Mouse (Mus musculus): ENCODE results near the gene Cep55. TPM values are rescaled to one million over a fixed set of nuclear protein-coding genes. Genes with fewer than 3 reads are reported as not detected.
A peak's percentile ranks its signal among the peaks of the same experiment; 100 is the strongest.

Cep55 gene
- 60.8 and 67.1 TPM in 2 replicates for polyA plus RNA-seq (2014; fragmentation: Nextera tagmentation; extraction: Ambion mirVana)

DNA sequence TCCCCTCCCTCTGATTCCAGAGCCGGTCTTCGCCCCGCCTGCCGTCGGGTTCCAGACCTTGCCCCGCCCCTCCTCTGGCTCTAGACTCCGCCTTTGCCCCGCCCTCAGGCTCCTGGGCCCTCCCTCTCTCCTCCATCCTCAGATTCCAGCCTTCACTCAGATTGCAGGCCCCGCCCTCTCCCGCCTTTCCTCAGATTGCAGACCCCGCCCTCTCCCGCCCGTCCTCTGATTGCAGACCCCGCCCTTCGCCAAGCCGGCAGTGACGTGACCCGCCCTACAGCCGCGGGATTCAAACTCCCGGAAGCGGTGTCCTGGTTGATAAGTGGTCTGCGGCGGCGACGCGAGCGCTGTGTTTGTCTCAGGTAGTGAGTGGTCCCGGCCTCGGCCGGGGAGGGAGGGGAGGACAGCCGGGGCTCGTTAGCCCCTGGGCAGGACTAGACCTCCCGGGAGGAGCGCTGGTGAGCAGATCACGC lies at the start of gene Cep55:
TSS of gene Cep55 (plus strand) at position 292 of the 473 bp plus-strand sequence.
- under 1% methylated on average over 35 of the region's 36 CpGs for WGBS
- peak within 1 kb of the TSS; percentile 68 for H3K4me2 ChIP-seq

GRCm38 (mm10) chr19:38011379-38011778 lies 43.4 kb upstream of the Cep55 start:
- Histone ChIP-seq H3K36me3 (ENCODE audit: control insufficient read depth, insufficient read depth, low read length) (no peaks in the 10 kb centered on the region), H3K4me3 (ENCODE audit: low read depth, low read length) (no peak overlapping the region), H3K27me3 (ENCODE audit: control insufficient read depth, insufficient read depth, low read length) (no peaks in the 10 kb centered on the region), H3K9me3 (ENCODE audit: control insufficient read depth, low read length) (no peaks in the 10 kb centered on the region), H3K9ac (ENCODE audit: low read length) (no peak overlapping the region), H3K4me1 (ENCODE audit: control insufficient read depth, insufficient read depth, low read length) (no peaks in the 10 kb centered on the region), H3K27ac (ENCODE audit: low read depth, low read length) (no peak overlapping the region), H3K4me2 (no peak overlapping the region)
- no peak for ATAC-seq (ENCODE audit: low FRiP score)
- 86% methylated on average over 1 of the region's 1 CpGs for WGBS
- DNase-seq (ENCODE audit: low spot score, missing footprints): no peak

More for the DNA sequence above, at the start of gene Cep55:
- Histone ChIP-seq H3K9me3 (ENCODE audit: control insufficient read depth, low read length) (no peaks in the 10 kb centered on the region), H3K9ac (ENCODE audit: low read length) (peak within 1 kb of the TSS; percentile 71), H3K27ac (ENCODE audit: low read depth, low read length) (0 out of 2 replicates have a peak within 1 kb of the TSS, but pooled peaks have one; percentile 22), H3K27me3 (ENCODE audit: control insufficient read depth, insufficient read depth, low read length) (no peaks in the 10 kb centered on the region), H3K36me3 (ENCODE audit: control insufficient read depth, insufficient read depth, low read length) (peaks cover 3% of the 10 kb centered on the region; the same call in 1 of the 2 replicates), H3K4me3 (ENCODE audit: low read depth, low read length) (peak within 1 kb of the TSS; percentile 75), H3K4me1 (ENCODE audit: control insufficient read depth, insufficient read depth, low read length) (peaks cover 7% of the 10 kb centered on the region; the same call in 1 of the 2 replicates)
- DNase-seq (ENCODE audit: low spot score, missing footprints) (peak; percentile 100), ATAC-seq (ENCODE audit: low FRiP score) (peak; percentile 96)

DNA sequence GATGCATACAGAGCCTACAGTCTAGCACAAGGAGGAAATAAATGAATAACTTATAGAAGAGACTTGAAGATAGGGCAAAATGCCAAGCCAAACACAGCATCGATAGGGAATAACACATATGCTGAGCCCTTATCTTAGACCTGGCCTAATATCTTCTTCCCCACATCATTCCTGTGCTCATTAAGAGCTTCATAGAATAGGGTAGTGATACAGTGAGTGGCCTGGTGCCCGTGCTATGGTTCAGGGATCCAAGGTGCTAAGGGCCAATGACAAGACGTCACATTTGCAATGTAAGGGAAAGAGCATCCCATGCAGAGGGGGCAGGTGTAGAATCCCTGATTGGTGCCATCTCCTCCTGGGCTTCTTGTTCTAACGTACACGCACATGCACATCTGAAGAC lies 40.4 kb upstream of the Cep55 start:
- Histone ChIP-seq H3K27me3 (ENCODE audit: control insufficient read depth, insufficient read depth, low read length) (no peaks in the 10 kb centered on the region), H3K9me3 (ENCODE audit: control insufficient read depth, low read length) (no peaks in the 10 kb centered on the region), H3K9ac (ENCODE audit: low read length) (no peak overlapping the region), H3K36me3 (ENCODE audit: control insufficient read depth, insufficient read depth, low read length) (no peaks in the 10 kb centered on the region), H3K4me2 (no peak overlapping the region), H3K27ac (ENCODE audit: low read depth, low read length) (no peak overlapping the region), H3K4me3 (ENCODE audit: low read depth, low read length) (no peak overlapping the region), H3K4me1 (ENCODE audit: control insufficient read depth, insufficient read depth, low read length) (no peaks in the 10 kb centered on the region)
- ATAC-seq (ENCODE audit: low FRiP score) (no peak), DNase-seq (ENCODE audit: low spot score, missing footprints) (no peak)
- 90% methylated on average over 5 of the region's 5 CpGs for WGBS

DNA sequence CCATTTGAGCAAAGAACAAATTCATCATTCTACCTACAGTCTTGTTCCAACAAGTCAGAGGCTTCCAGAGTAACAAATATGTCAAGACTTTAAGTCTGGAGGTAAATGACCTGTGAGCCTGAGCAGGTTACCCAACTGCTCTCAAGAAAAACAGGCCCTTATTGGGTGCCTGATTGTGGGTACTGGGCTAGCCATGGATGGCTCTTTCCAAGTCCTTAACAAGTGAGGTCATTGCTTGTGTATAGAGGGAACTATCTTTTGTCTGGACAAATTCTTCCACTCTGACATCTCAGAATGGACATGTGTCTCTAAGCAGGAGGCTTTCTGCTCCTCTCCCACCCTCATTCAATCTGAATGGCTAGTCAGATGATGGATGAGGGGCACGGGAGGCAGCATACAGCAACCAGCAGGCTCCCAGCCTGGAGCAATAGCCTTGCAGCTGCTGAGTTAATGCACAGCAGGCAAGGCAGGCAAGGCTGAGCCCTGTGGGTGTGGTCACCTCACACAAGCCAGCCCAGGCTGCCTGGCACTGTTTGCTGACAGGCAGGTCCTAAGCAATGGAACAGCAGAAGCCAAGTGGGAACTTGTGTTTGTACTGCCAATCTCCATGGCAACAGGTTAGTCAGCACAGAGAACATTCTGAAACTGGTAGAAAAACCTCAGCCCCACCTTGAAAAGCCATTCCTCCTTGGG lies 39.5 kb upstream of the Cep55 start:
- WGBS: 9% methylated on average over 1 of the region's 1 CpGs
- Histone ChIP-seq H3K27ac (ENCODE audit: low read depth, low read length) (no peak overlapping the region), H3K4me3 (ENCODE audit: low read depth, low read length) (no peak overlapping the region)

DNA sequence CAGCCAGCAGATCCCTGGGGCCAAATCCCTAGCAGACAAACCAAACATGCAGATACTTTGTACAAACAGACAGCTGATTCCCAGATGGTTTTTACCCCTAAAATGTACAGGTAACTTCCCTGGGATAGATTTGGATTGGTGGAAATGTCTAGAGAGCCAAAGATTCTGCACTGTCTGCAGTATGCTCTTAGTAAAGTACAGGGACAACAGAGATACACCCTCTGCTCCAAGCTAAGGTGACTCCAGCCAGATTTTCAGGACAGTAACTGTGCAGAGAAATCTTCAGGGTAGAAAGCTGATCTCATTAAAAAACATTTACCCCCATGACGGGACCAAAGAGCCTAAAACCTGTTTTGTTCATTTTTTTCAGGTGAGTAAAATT lies 38.9 kb upstream of the Cep55 start:
- no peaks in the 10 kb centered on the region for H3K9me3 ChIP-seq (ENCODE audit: control insufficient read depth, low read length)
- H3K4me2 ChIP-seq: no peak overlapping the region
- H3K27me3 ChIP-seq (ENCODE audit: control insufficient read depth, insufficient read depth, low read length): no peaks in the 10 kb centered on the region
- no peak overlapping the region for H3K4me3 ChIP-seq (ENCODE audit: low read depth, low read length)
- no peak for DNase-seq (ENCODE audit: low spot score, missing footprints)
- no peaks in the 10 kb centered on the region for H3K4me1 ChIP-seq (ENCODE audit: control insufficient read depth, insufficient read depth, low read length)
- no peaks in the 10 kb centered on the region for H3K36me3 ChIP-seq (ENCODE audit: control insufficient read depth, insufficient read depth, low read length)
- no peak overlapping the region for H3K27ac ChIP-seq (ENCODE audit: low read depth, low read length)
- ATAC-seq (ENCODE audit: low FRiP score): no peak
- no peak overlapping the region for H3K9ac ChIP-seq (ENCODE audit: low read length)
- WGBS: 74% methylated on average over 1 of the region's 1 CpGs

More for the DNA sequence above, 39.5 kb upstream of the Cep55 start:
- H3K27me3 ChIP-seq (ENCODE audit: control insufficient read depth, insufficient read depth, low read length): no peaks in the 10 kb centered on the region
- no peaks in the 10 kb centered on the region for H3K9me3 ChIP-seq (ENCODE audit: control insufficient read depth, low read length)
- H3K4me1 ChIP-seq (ENCODE audit: control insufficient read depth, insufficient read depth, low read length): no peaks in the 10 kb centered on the region
- no peak overlapping the region for H3K4me2 ChIP-seq
- no peaks in the 10 kb centered on the region for H3K36me3 ChIP-seq (ENCODE audit: control insufficient read depth, insufficient read depth, low read length)
- no peak overlapping the region for H3K9ac ChIP-seq (ENCODE audit: low read length)
- DNase-seq (ENCODE audit: low spot score, missing footprints) (peak; percentile 86), ATAC-seq (ENCODE audit: low FRiP score) (peak; percentile 68)

GRCm38 (mm10) chr19:38022710-38023109 lies 32.1 kb upstream of the Cep55 start:
- no peak for DNase-seq (ENCODE audit: low spot score, missing footprints)
- no peaks in the 10 kb centered on the region for H3K9me3 ChIP-seq (ENCODE audit: control insufficient read depth, low read length)
- H3K4me2 ChIP-seq: no peak overlapping the region
- no peak for ATAC-seq (ENCODE audit: low FRiP score)
- no peak overlapping the region for H3K4me3 ChIP-seq (ENCODE audit: low read depth, low read length)
- H3K27me3 ChIP-seq (ENCODE audit: control insufficient read depth, insufficient read depth, low read length): no peaks in the 10 kb centered on the region
- no peak overlapping the region for H3K9ac ChIP-seq (ENCODE audit: low read length)
- H3K36me3 ChIP-seq (ENCODE audit: control insufficient read depth, insufficient read depth, low read length): no peaks in the 10 kb centered on the region
- no peaks in the 10 kb centered on the region for H3K4me1 ChIP-seq (ENCODE audit: control insufficient read depth, insufficient read depth, low read length)
- 71% methylated on average over 4 of the region's 4 CpGs for WGBS
- H3K27ac ChIP-seq (ENCODE audit: low read depth, low read length): no peak overlapping the region

DNA sequence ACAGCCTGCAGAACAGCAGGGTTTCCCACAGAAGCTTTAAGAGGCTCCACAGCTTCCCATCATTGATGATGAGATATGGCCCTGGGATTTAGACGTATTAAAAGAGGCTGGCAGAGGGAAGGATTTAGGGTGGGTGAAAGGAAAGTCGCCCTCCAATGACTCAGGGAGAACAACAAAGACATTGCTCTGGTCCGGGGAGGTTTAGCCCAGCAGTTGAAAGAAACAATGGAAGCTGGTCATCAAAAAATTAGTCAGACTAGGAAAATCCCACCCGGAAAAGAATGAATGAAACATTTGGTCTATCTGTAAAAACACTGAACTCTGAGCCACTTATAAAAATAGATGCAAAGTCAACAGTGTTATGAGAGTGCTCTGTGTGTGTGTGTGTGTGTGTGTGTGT lies 31.2 kb upstream of the Cep55 start:
- no peak overlapping the region for H3K9ac ChIP-seq (ENCODE audit: low read length)
- WGBS: 23% methylated on average over 4 of the region's 4 CpGs
- DNase-seq (ENCODE audit: low spot score, missing footprints) (no peak), ATAC-seq (ENCODE audit: low FRiP score) (no peak)
- H3K4me2 ChIP-seq: no peak overlapping the region
- H3K4me3 ChIP-seq (ENCODE audit: low read depth, low read length): no peak overlapping the region
- H3K27ac ChIP-seq (ENCODE audit: low read depth, low read length): no peak overlapping the region
- no peaks in the 10 kb centered on the region for H3K9me3 ChIP-seq (ENCODE audit: control insufficient read depth, low read length)
- no peaks in the 10 kb centered on the region for H3K27me3 ChIP-seq (ENCODE audit: control insufficient read depth, insufficient read depth, low read length)
- no peaks in the 10 kb centered on the region for H3K36me3 ChIP-seq (ENCODE audit: control insufficient read depth, insufficient read depth, low read length)
- H3K4me1 ChIP-seq (ENCODE audit: control insufficient read depth, insufficient read depth, low read length): no peaks in the 10 kb centered on the region

DNA sequence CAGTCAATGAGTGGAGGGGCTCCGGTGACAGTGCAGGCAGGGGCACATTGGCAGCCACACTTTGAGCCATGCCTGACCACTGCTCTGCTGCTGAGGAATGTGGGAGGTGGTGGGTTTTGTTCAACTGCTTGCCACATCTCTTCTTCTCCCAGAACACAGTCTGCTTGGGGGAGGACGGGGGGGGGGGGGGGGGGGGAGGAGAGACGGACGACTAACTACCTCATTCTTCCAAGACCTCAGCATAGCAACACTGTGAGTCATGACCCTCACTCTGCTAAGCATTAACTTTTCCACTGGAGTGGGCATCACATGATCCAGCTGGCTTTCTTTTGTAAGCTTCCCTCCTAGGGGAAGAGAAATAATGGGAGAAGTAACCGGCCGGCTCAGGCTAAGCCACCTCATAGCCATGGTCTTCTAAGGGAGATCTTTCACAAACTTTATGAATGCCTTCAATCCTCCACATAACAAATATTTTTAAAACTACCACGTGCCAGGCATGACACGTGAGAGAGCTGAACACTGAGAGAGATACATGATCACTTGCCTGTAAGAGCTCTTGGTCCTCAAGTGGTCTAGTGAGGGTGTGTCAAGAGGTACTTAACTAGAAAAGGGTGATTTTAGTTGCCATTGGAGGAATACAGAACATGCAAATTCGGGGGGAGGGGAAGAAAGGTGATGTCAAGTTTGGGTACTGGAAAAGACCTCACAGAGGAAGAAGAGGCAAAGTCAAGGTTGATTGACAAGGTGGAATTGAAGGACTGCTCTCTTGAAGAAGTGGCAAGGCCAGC lies 29.4 kb upstream of the Cep55 start:
- Histone ChIP-seq H3K9me3 (ENCODE audit: control insufficient read depth, low read length) (no peaks in the 10 kb centered on the region), H3K36me3 (ENCODE audit: control insufficient read depth, insufficient read depth, low read length) (no peaks in the 10 kb centered on the region), H3K27me3 (ENCODE audit: control insufficient read depth, insufficient read depth, low read length) (no peaks in the 10 kb centered on the region), H3K9ac (ENCODE audit: low read length) (no peak overlapping the region), H3K27ac (ENCODE audit: low read depth, low read length) (no peak overlapping the region), H3K4me3 (ENCODE audit: low read depth, low read length) (no peak overlapping the region), H3K4me1 (ENCODE audit: control insufficient read depth, insufficient read depth, low read length) (no peaks in the 10 kb centered on the region), H3K4me2 (no peak overlapping the region)
- ATAC-seq (ENCODE audit: low FRiP score): peak; percentile 38; the same call in 1 of the 2 replicates
- DNase-seq (ENCODE audit: low spot score, missing footprints): no peak
- 58% methylated on average over 6 of the region's 9 CpGs for WGBS

DNA sequence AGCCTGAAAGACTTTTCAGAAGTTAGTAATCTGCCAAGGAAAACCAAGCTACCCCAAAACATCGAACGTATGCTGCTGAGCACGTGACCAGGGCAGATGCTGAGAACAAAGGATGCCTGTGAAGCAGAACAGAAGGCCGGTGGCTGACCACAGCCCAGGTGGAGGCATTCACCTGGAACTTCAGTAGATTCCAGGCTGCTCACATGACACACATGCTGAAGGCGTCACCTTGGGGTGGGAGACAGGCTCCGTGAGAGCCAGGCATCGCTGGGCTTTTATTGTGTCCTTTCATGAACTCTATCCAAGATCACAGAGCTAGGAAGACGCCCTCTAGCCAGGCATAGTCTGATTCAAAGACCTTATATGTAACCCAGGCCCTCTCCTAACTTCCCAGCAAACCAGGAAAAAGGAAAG lies 28.6 kb upstream of the Cep55 start:
- Histone ChIP-seq H3K4me3 (ENCODE audit: low read depth, low read length) (no peak overlapping the region), H3K9ac (ENCODE audit: low read length) (no peak overlapping the region), H3K4me2 (no peak overlapping the region), H3K9me3 (ENCODE audit: control insufficient read depth, low read length) (no peaks in the 10 kb centered on the region), H3K27ac (ENCODE audit: low read depth, low read length) (no peak overlapping the region), H3K4me1 (ENCODE audit: control insufficient read depth, insufficient read depth, low read length) (no peaks in the 10 kb centered on the region), H3K36me3 (ENCODE audit: control insufficient read depth, insufficient read depth, low read length) (no peaks in the 10 kb centered on the region), H3K27me3 (ENCODE audit: control insufficient read depth, insufficient read depth, low read length) (no peaks in the 10 kb centered on the region)
- ATAC-seq (ENCODE audit: low FRiP score): no peak
- 66% methylated on average over 8 of the region's 8 CpGs for WGBS
- no peak for DNase-seq (ENCODE audit: low spot score, missing footprints)

Data from midbrain, embryonic 11.5 days (tissue).